Mouse (Mus musculus): ENCODE data around the gene Vmn2r107.

Vmn2r107 gene

DNA sequence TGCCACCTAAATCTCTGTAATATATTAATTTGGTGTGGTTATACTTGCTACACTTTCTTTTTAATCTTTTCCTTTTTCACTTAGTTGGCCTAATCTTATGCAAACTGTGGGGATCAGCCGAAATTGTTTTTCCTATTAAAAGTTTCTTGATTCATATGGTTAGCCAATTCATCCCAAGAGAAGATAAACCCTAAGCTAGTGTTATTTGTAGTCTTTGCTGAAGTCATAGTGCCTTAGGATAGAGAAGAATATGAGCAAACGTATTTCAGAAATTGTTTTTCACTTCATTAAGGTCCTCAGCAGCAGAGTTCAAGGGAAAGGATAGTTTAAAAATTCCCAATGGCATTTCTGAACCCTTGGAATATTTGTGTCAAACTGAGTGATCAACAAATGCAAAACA is at the start of gene Vmn2r107:
Gene Vmn2r107, plus strand, starts transcription at position 301 of the 400 bp plus-strand sequence.
- DNase-seq (ENCODE audit: low spot score) = no peak

DNA sequence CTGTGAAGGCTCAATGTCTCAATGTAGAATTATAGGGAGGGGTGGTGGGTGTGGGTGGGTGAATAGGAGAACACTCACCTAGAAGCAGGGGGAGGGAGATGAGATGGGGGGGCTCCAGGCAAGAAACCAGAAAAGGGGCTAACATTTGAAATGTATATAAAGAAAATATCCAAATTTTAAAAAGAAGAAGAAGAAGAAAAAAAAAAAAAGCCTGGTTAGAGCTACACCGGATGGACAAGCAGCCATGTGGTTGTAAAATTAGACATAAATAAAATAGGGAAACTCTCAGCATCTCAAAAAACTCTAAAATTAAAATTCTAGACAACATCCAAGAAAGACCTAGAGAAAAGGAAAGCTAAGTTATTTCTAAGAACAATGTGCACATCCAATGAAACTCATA is 39.3 kb upstream of the Vmn2r107 start:
- DNase-seq (ENCODE audit: low spot score) = no peak

DNA sequence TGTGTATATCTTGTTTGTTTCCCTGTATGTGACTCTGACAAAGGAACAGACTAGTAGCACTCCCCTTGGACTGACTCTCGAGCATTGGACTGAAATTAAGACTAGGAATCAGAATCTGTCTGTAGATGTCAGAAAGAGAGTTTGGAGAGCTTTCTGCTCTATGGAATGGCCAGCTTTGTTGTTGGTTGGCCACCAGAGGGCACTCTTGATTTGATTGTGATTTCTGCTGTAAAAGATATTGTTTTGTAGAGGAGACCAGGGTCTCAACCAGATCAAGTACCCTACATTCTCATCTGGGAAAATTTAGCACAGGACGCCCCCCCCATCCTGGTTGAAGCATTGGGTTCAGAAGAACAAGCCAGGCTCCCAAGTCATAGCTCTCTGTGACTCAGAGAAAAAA is 54.1 kb downstream of the Vmn2r107 start:
- DNase-seq (ENCODE audit: low spot score) = no peak

DNA sequence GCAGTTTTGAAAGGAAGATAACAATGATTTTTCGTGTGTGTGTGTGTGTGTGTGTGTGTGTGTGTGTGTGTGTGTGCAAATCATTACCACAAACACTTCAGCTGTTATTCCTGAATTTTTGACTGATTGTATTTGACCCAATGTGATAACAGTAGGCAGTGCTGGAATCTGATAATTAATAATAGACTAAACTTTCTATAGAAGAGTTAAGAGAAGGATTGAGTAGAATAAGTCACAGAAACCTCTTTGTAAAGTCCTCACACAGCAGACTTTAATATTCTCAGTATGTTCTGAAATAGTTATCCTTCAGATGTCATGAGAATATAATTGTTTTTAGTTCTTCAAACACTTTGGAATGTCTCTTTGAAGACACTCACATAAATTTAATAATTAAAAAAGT is 68.8 kb downstream of the Vmn2r107 start, which contains the start of gene Vmn1r224:
Gene Vmn1r224, plus strand, starts transcription at position 301 of the 400 bp plus-strand sequence.
- no peak for DNase-seq (ENCODE audit: low spot score)

All from ovary, postnatal 14 days (tissue).